Mouse (Mus musculus): ENCODE results near the gene Eng. TPM values are rescaled to one million over a fixed set of nuclear protein-coding genes. Genes with fewer than 3 reads are reported as not detected.

Eng gene
- total RNA-seq, 1 experiment = 18.3 TPM

GRCm38 (mm10) chr2:32598506-32598905 lies 47.9 kb upstream of the Eng start:
- no peak overlapping the region for H3K27ac ChIP-seq (ENCODE audit: insufficient read depth, low read depth, low read length, poor library complexity, severe bottlenecking)
- peaks cover 2 to 7% of the 10 kb centered on the region in 2 experiments; a peak in 1 of 4 replicates for H3K4me1 ChIP-seq (ENCODE audit: control insufficient read depth in 2 of 2, insufficient read depth in 2 of 2, low read length in 2 of 2, poor library complexity in 1 of 2)
- no peak overlapping the region for H3K9ac ChIP-seq (ENCODE audit: insufficient read depth, low read depth, low read length, poor library complexity, severe bottlenecking)
- in situ Hi-C loops (cut with MboI; ENCODE audit: low sequenced_read_pairs in 2 of 2, unreplicated experiment in 2 of 2) = no loop called here
- TF ChIP-seq HCFC1 (IDR thresholded peaks at IDR 0.05; ENCODE audit: borderline replicate concordance, insufficient read depth, low read length) (no peak), MAFK (IDR thresholded peaks at IDR 0.05; ENCODE audit: insufficient read depth, low read depth, low read length) (no peak), ZC3H11A (IDR thresholded peaks at IDR 0.05; ENCODE audit: borderline replicate concordance, low read depth, low read length) (no peak), ZNF384 (IDR thresholded peaks at IDR 0.05; ENCODE audit: low read depth, low read length) (no peak), CHD2 (IDR thresholded peaks at IDR 0.05; ENCODE audit: low read depth, low read length) (no peak)
- H3K9me3 ChIP-seq (ENCODE audit: control insufficient read depth, insufficient read depth, low read depth, low read length) = no peaks in the 10 kb centered on the region
- H3K36me3 ChIP-seq (ENCODE audit: control insufficient read depth, insufficient read depth, low read length, poor library complexity, severe bottlenecking) = no peaks in the 10 kb centered on the region
- no peak for DNase-seq (ENCODE audit: low read depth, low spot score)
- H3K4me3 ChIP-seq (ENCODE audit: insufficient read depth in 1 of 2, low read depth in 1 of 2, low read length in 2 of 2, poor library complexity in 1 of 2, severe bottlenecking in 1 of 2) = no peak overlapping the region

DNA sequence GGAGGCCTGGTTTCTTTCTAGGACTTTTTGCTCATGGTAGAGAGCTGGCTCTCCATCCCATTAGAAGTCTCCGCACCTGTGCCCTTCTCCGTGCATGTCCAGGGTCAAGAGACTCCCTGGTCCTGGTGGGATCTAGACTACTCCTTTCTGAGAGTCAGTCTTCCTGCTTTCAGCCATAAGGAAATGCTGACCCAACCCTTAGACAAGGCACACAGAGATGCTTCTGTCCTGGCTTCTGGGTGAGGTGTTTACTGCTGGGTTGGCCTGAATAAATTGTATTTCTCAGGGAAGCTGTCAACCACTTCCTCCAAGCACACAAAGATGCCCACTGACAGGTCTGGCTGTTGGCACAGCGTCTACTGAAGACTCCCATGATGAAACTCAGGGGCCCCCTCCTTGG lies 47.0 kb upstream of the Eng start, which contains the start of gene St6galnac6:
Gene St6galnac6, plus strand, starts transcription at position 301 of the 400 bp plus-strand sequence.
- Histone ChIP-seq H3K9ac (ENCODE audit: insufficient read depth, low read depth, low read length, poor library complexity, severe bottlenecking) (no peak within 1 kb of the TSS), H3K27ac (ENCODE audit: insufficient read depth, low read depth, low read length, poor library complexity, severe bottlenecking) (no peak within 1 kb of the TSS), H3K36me3 (ENCODE audit: control insufficient read depth, insufficient read depth, low read length, poor library complexity, severe bottlenecking) (no peaks in the 10 kb centered on the region), H3K4me1 (ENCODE audit: control insufficient read depth in 2 of 2, insufficient read depth in 2 of 2, low read length in 2 of 2, poor library complexity in 1 of 2) (peaks cover 2% of the 10 kb centered on the region in 2 experiments; a peak in 1 of 4 replicates), H3K9me3 (ENCODE audit: control insufficient read depth, insufficient read depth, low read depth, low read length) (no peaks in the 10 kb centered on the region), H3K4me3 (ENCODE audit: insufficient read depth in 1 of 2, low read depth in 1 of 2, low read length in 2 of 2, poor library complexity in 1 of 2, severe bottlenecking in 1 of 2) (no peak within 1 kb of the TSS)
- TF ChIP-seq MAFK (IDR thresholded peaks at IDR 0.05; ENCODE audit: insufficient read depth, low read depth, low read length) = no peak
- no peak for TF ChIP-seq ZC3H11A (IDR thresholded peaks at IDR 0.05; ENCODE audit: borderline replicate concordance, low read depth, low read length)
- TF ChIP-seq CHD2 (IDR thresholded peaks at IDR 0.05; ENCODE audit: low read depth, low read length) = no peak
- TF ChIP-seq HCFC1 (IDR thresholded peaks at IDR 0.05; ENCODE audit: borderline replicate concordance, insufficient read depth, low read length) = no peak
- TF ChIP-seq ZNF384 (IDR thresholded peaks at IDR 0.05; ENCODE audit: low read depth, low read length) = no peak
- no peak for DNase-seq (ENCODE audit: low read depth, low spot score)
- in situ Hi-C loops (cut with MboI; ENCODE audit: low sequenced_read_pairs in 2 of 2, unreplicated experiment in 2 of 2) = no loop called here

GRCm38 (mm10) chr2:32601417-32602065 lies 44.9 kb upstream of the Eng start:
- DNase-seq (ENCODE audit: low read depth, low spot score) = no peak
- H3K4me1 ChIP-seq (ENCODE audit: control insufficient read depth in 2 of 2, insufficient read depth in 2 of 2, low read length in 2 of 2, poor library complexity in 1 of 2) = peaks cover 2 to 5% of the 10 kb centered on the region in 2 experiments; a peak in 1 of 4 replicates
- in situ Hi-C loops (cut with MboI; ENCODE audit: low sequenced_read_pairs in 2 of 2, unreplicated experiment in 2 of 2) = no loop called here
- no peak overlapping the region for H3K9ac ChIP-seq (ENCODE audit: insufficient read depth, low read depth, low read length, poor library complexity, severe bottlenecking)
- no peak overlapping the region for H3K4me3 ChIP-seq (ENCODE audit: insufficient read depth in 1 of 2, low read depth in 1 of 2, low read length in 2 of 2, poor library complexity in 1 of 2, severe bottlenecking in 1 of 2)
- TF ChIP-seq ZC3H11A (IDR thresholded peaks at IDR 0.05; ENCODE audit: borderline replicate concordance, low read depth, low read length) (no peak), MAFK (IDR thresholded peaks at IDR 0.05; ENCODE audit: insufficient read depth, low read depth, low read length) (no peak), ZNF384 (IDR thresholded peaks at IDR 0.05; ENCODE audit: low read depth, low read length) (no peak), CHD2 (IDR thresholded peaks at IDR 0.05; ENCODE audit: low read depth, low read length) (no peak), HCFC1 (IDR thresholded peaks at IDR 0.05; ENCODE audit: borderline replicate concordance, insufficient read depth, low read length) (no peak)
- no peaks in the 10 kb centered on the region for H3K36me3 ChIP-seq (ENCODE audit: control insufficient read depth, insufficient read depth, low read length, poor library complexity, severe bottlenecking)
- H3K9me3 ChIP-seq (ENCODE audit: control insufficient read depth, insufficient read depth, low read depth, low read length) = no peaks in the 10 kb centered on the region
- no peak overlapping the region for H3K27ac ChIP-seq (ENCODE audit: insufficient read depth, low read depth, low read length, poor library complexity, severe bottlenecking)

GRCm38 (mm10) chr2:32602600-32603054 lies 43.8 kb upstream of the Eng start:
- H3K4me1 ChIP-seq (ENCODE audit: control insufficient read depth in 2 of 2, insufficient read depth in 2 of 2, low read length in 2 of 2, poor library complexity in 1 of 2) = peaks cover 2 to 5% of the 10 kb centered on the region in 2 experiments; a peak in 1 of 4 replicates
- H3K27ac ChIP-seq (ENCODE audit: insufficient read depth, low read depth, low read length, poor library complexity, severe bottlenecking) = no peak overlapping the region
- no peaks in the 10 kb centered on the region for H3K36me3 ChIP-seq (ENCODE audit: control insufficient read depth, insufficient read depth, low read length, poor library complexity, severe bottlenecking)
- H3K4me3 ChIP-seq (ENCODE audit: insufficient read depth in 1 of 2, low read depth in 1 of 2, low read length in 2 of 2, poor library complexity in 1 of 2, severe bottlenecking in 1 of 2) = peak overlapping the region; percentile 58 to 61
- peak; percentile 87 for DNase-seq (ENCODE audit: low read depth, low spot score)
- in situ Hi-C loops (cut with MboI; ENCODE audit: low sequenced_read_pairs in 2 of 2, unreplicated experiment in 2 of 2) = no loop called here
- H3K9me3 ChIP-seq (ENCODE audit: control insufficient read depth, insufficient read depth, low read depth, low read length) = no peaks in the 10 kb centered on the region
- TF ChIP-seq ZNF384 (IDR thresholded peaks at IDR 0.05; ENCODE audit: low read depth, low read length) = no peak
- TF ChIP-seq ZC3H11A (IDR thresholded peaks at IDR 0.05; ENCODE audit: borderline replicate concordance, low read depth, low read length) = no peak
- no peak for TF ChIP-seq CHD2 (IDR thresholded peaks at IDR 0.05; ENCODE audit: low read depth, low read length)
- TF ChIP-seq HCFC1 (IDR thresholded peaks at IDR 0.05; ENCODE audit: borderline replicate concordance, insufficient read depth, low read length) = no peak
- TF ChIP-seq MAFK (IDR thresholded peaks at IDR 0.05; ENCODE audit: insufficient read depth, low read depth, low read length) = no peak
- peak overlapping the region; percentile 66; the same call in 1 of the 2 replicates for H3K9ac ChIP-seq (ENCODE audit: insufficient read depth, low read depth, low read length, poor library complexity, severe bottlenecking)

Measured in ES-E14 (cell line).